8 mouse cellular contexts compared by ENCODE assay signal in the genomic region with DNA sequence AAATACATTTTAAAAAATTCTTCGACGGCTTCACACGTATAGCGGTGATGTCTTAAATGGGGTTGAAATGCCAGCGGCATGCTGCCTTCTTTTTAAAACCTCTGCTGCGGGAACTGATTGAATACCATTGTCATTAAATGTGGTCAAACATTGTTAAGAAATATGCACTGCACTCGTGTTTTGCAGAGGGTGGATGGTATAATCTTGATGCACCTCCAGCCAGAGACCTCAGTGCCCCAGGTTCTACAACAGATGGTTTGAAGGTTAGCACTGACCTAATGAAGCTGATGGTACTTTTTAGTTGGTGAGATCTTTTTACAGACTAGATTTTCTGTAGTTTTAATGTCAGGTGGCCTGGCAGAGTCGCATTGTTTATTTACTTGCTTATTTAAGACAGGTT. TPM values are rescaled to one million over a fixed set of nuclear protein-coding genes. Genes with fewer than 3 reads are reported as not detected.
DNase-seq lines count a peak whose midpoint lies in the region; ATAC-seq and TF ChIP-seq lines count a peak whose summit lies in the region.

No protein-coding gene starts in this region.

- no peaks in the 10 kb centered on the region for H3K9me3 ChIP-seq in heart, embryonic 13.5 days
- no peaks in the 10 kb centered on the region for H3K9me3 ChIP-seq in hindbrain, embryonic 11.5 days (ENCODE audit: control insufficient read depth, low read length)
- no peaks in the 10 kb centered on the region for H3K9me3 ChIP-seq in midbrain, embryonic 11.5 days (ENCODE audit: control insufficient read depth, low read length)

- intact Hi-C loops in heart, postnatal 25 days (cut with DNase I), result loop anchor here (5.0 to 10.0 kb wide), 5 partner anchors 37 to 531 kb away; a partner anchor contains a TSS
- intact Hi-C loops in gastrocnemius, postnatal 14 days (cut with DNase I; ENCODE audit: low total_unique reads), result no loop called here

- H3K4me3 ChIP-seq in heart, embryonic 13.5 days, result peak overlapping the region; percentile 88
- peak overlapping the region; percentile 97 for H3K4me3 ChIP-seq in bone marrow, adult 2 months (replicated peaks; ENCODE audit: control insufficient read depth, low read depth, low read length)
- H3K4me3 ChIP-seq in hindbrain, embryonic 11.5 days (ENCODE audit: low read depth, low read length), result peak overlapping the region; percentile 95
- H3K4me3 ChIP-seq in midbrain, embryonic 11.5 days (ENCODE audit: low read depth, low read length), result peak overlapping the region; percentile 98

- under 1% methylated on average over 8 of the region's 8 CpGs for WGBS in heart, embryonic 13.5 days
- WGBS in bone marrow, adult 2 months, result under 1% methylated on average over 8 of the region's 8 CpGs
- WGBS in hindbrain, embryonic 11.5 days, result under 1% methylated on average over 8 of the region's 8 CpGs
- 1% methylated on average over 8 of the region's 8 CpGs for WGBS in midbrain, embryonic 11.5 days

- DNase-seq in heart, postnatal 25 days (ENCODE audit: low spot score), result no peak
- peak; percentile 26 for DNase-seq in hindbrain, embryonic 11.5 days (ENCODE audit: low spot score)
- DNase-seq in midbrain, embryonic 11.5 days (ENCODE audit: low spot score, missing footprints), result peak; percentile 89
- DNase-seq in ovary, postnatal 14 days (ENCODE audit: low spot score), result no peak
- no peak for DNase-seq in gastrocnemius, postnatal 14 days

- ATAC-seq in heart, embryonic 13.5 days (ENCODE audit: extremely low read depth, insufficient number of reproducible peaks, low FRiP score, low TSS enrichment), result no peak
- no peak for ATAC-seq in hindbrain, embryonic 11.5 days (ENCODE audit: low FRiP score)
- no peak for ATAC-seq in midbrain, embryonic 11.5 days (ENCODE audit: low FRiP score)
- no peak for ATAC-seq in megakaryocyte progenitor cell, adult 5-6 weeks (replicated peaks; ENCODE audit: poor library complexity)

- TF ChIP-seq CTCF in bone marrow, adult 2 months (IDR thresholded peaks at IDR 0.05; ENCODE audit: control insufficient read depth, insufficient read depth, low read length), result no peak

- H3K9ac ChIP-seq in heart, embryonic 13.5 days, result peak overlapping the region; percentile 100
- H3K9ac ChIP-seq in hindbrain, embryonic 11.5 days (ENCODE audit: low read depth, low read length), result peak overlapping the region; percentile 99
- peak overlapping the region; percentile 98 for H3K9ac ChIP-seq in midbrain, embryonic 11.5 days (ENCODE audit: low read length)

- H3K27me3 ChIP-seq in heart, embryonic 13.5 days (replicated peaks), result no peaks in the 10 kb centered on the region
- H3K27me3 ChIP-seq in hindbrain, embryonic 11.5 days (ENCODE audit: control insufficient read depth, insufficient read depth, low read length), result no peaks in the 10 kb centered on the region
- H3K27me3 ChIP-seq in midbrain, embryonic 11.5 days (ENCODE audit: control insufficient read depth, insufficient read depth, low read length), result no peaks in the 10 kb centered on the region

- no peak for TF ChIP-seq POLR2A in bone marrow, adult 2 months (IDR thresholded peaks at IDR 0.05; ENCODE audit: borderline replicate concordance, control insufficient read depth, low read depth, low read length)

- H3K27ac ChIP-seq in heart, embryonic 13.5 days (replicated peaks), result peak overlapping the region; percentile 100
- peak overlapping the region; percentile 100; the same call in 1 of the 2 replicates for H3K27ac ChIP-seq in bone marrow, adult 2 months (ENCODE audit: control insufficient read depth, insufficient read depth, low read depth, low read length, poor library complexity)
- no peak overlapping the region for H3K27ac ChIP-seq in hindbrain, embryonic 11.5 days (ENCODE audit: low read depth, low read length)
- H3K27ac ChIP-seq in midbrain, embryonic 11.5 days (ENCODE audit: low read depth, low read length), result no peak overlapping the region

- peaks cover 46% of the 10 kb centered on the region for H3K4me1 ChIP-seq in heart, embryonic 13.5 days
- peaks cover 4% of the 10 kb centered on the region for H3K4me1 ChIP-seq in bone marrow, adult 2 months (ENCODE audit: control insufficient read depth, insufficient read depth, low read length)
- H3K4me1 ChIP-seq in hindbrain, embryonic 11.5 days (replicated peaks; ENCODE audit: control insufficient read depth, insufficient read depth, low read length), result peaks cover 2% of the 10 kb centered on the region; the same call in 1 of the 2 replicates
- peaks cover 23% of the 10 kb centered on the region for H3K4me1 ChIP-seq in midbrain, embryonic 11.5 days (ENCODE audit: control insufficient read depth, insufficient read depth, low read length)

- peaks cover 3% of the 10 kb centered on the region; the same call in 1 of the 2 replicates for H3K36me3 ChIP-seq in heart, embryonic 13.5 days
- H3K36me3 ChIP-seq in hindbrain, embryonic 11.5 days (ENCODE audit: control insufficient read depth, insufficient read depth, low read length), result no peaks in the 10 kb centered on the region
- no peaks in the 10 kb centered on the region for H3K36me3 ChIP-seq in midbrain, embryonic 11.5 days (ENCODE audit: control insufficient read depth, insufficient read depth, low read length)

- peak overlapping the region; percentile 85 for H3K4me2 ChIP-seq in heart, embryonic 13.5 days
- H3K4me2 ChIP-seq in hindbrain, embryonic 11.5 days (replicated peaks; ENCODE audit: low read depth, low read length), result peak overlapping the region; percentile 82
- H3K4me2 ChIP-seq in midbrain, embryonic 11.5 days, result peak overlapping the region; percentile 88

RNA-seq across cellular contexts. Expression of a gene that starts 1.8 kb away (rescaled TPM):
- polyA plus RNA-seq in heart, embryonic 13.5 days (2015; fragmentation: Nextera tagmentation; extraction: Ambion mirVana), result 2.6 and 2.8 TPM in 2 replicates
- 10 to 100 TPM; 29.2 to 35.0 TPM for total RNA-seq in heart, postnatal 25 days (2021)
- 17.5 and 28.9 TPM in 2 replicates for polyA plus RNA-seq in bone marrow, adult 2 months (2011; ENCODE audit: insufficient read depth, insufficient read length, low replicate concordance, missing spikeins)
- polyA plus RNA-seq in hindbrain, embryonic 11.5 days (2014; fragmentation: Nextera tagmentation; extraction: Ambion mirVana), result 5.9 and 6.7 TPM in 2 replicates
- polyA plus RNA-seq in midbrain, embryonic 11.5 days (2014; fragmentation: Nextera tagmentation; extraction: Ambion mirVana), result 5.6 and 6.0 TPM in 2 replicates
- 10 to 100 TPM; 21.0 to 21.9 TPM for total RNA-seq in gastrocnemius, postnatal 14 days (2021)
- 94.2 and 94.6 TPM in 2 replicates for total RNA-seq in megakaryocyte progenitor cell, adult 5-6 weeks (2015)
- 37.1 and 45.2 TPM in 2 replicates for total RNA-seq in megakaryocyte progenitor cell, adult 5-6 weeks (2017)

RNA-seq across cellular contexts. Expression of a gene that starts 41.0 kb away (rescaled TPM):
- polyA plus RNA-seq in heart, embryonic 13.5 days (2015; fragmentation: Nextera tagmentation; extraction: Ambion mirVana), result 20.3 and 23.2 TPM in 2 replicates
- 100 to 1,000 TPM in 1 of 2 experiments, 10 to 100 TPM in 1; 99.6 to 104 TPM for total RNA-seq in heart, postnatal 25 days (2021)
- 12.3 and 19.1 TPM in 2 replicates for polyA plus RNA-seq in bone marrow, adult 2 months (2011; ENCODE audit: insufficient read depth, insufficient read length, low replicate concordance, missing spikeins)
- polyA plus RNA-seq in hindbrain, embryonic 11.5 days (2014; fragmentation: Nextera tagmentation; extraction: Ambion mirVana), result 14.3 and 18.0 TPM in 2 replicates
- polyA plus RNA-seq in midbrain, embryonic 11.5 days (2014; fragmentation: Nextera tagmentation; extraction: Ambion mirVana), result 14.3 and 15.9 TPM in 2 replicates
- 10 to 100 TPM; 48.7 to 57.5 TPM for total RNA-seq in gastrocnemius, postnatal 14 days (2021)
- 19.4 and 21.7 TPM in 2 replicates for total RNA-seq in megakaryocyte progenitor cell, adult 5-6 weeks (2015)
- 16.0 and 18.2 TPM in 2 replicates for total RNA-seq in megakaryocyte progenitor cell, adult 5-6 weeks (2017)

Comparison
In these comparisons a context has a peak if more than half of its experiments do, and no peak if none do; other contexts are left out.
1. H3K27ac ChIP-seq: peak in heart, embryonic 13.5 days (single experiment) and bone marrow, adult 2 months (single experiment); none in hindbrain, embryonic 11.5 days (single experiment) and midbrain, embryonic 11.5 days (single experiment).
2. DNase-seq: peak in hindbrain, embryonic 11.5 days (single experiment) and midbrain, embryonic 11.5 days (single experiment); none in heart, postnatal 25 days (single experiment), ovary, postnatal 14 days (single experiment) and gastrocnemius, postnatal 14 days (single experiment).
3. Peak in every context shown above with its lines, with median percentiles within 50 percentile points of each other: H3K4me2 ChIP-seq, H3K4me3 ChIP-seq and H3K9ac ChIP-seq.